Mouse (Mus musculus): ENCODE measurements around the gene Ric8b. TPM values are rescaled to one million over a fixed set of nuclear protein-coding genes. Genes with fewer than 3 reads are reported as not detected.

Gene Ric8b
- polyA plus RNA-seq, 1 experiment: 3.6 TPM

GRCm38 (mm10) chr10:85044191-85044711 is 126.8 kb downstream of the Ric8b start:
- TF ChIP-seq GATA1 (IDR thresholded peaks at IDR 0.05; ENCODE audit: low read length): no peak

- no peak for TF ChIP-seq GATA1 (IDR thresholded peaks at IDR 0.05; ENCODE audit: low read length)
These were observed 127.6 kb downstream of the Ric8b start for GRCm38 (mm10) chr10:85044732-85045720.

- TF ChIP-seq GATA1 (IDR thresholded peaks at IDR 0.05; ENCODE audit: low read length): no peak
These were observed 129.2 kb downstream of the Ric8b start for GRCm38 (mm10) chr10:85046585-85046984.

- TF ChIP-seq GATA1 (IDR thresholded peaks at IDR 0.05; ENCODE audit: low read length): no peak
These were observed 130.6 kb downstream of the Ric8b start for GRCm38 (mm10) chr10:85048008-85048407.

GRCm38 (mm10) chr10:85050668-85051208 is 133.3 kb downstream of the Ric8b start:
- no peak for TF ChIP-seq GATA1 (IDR thresholded peaks at IDR 0.05; ENCODE audit: low read length)

- no peak for TF ChIP-seq GATA1 (IDR thresholded peaks at IDR 0.05; ENCODE audit: low read length)
These were observed 135.0 kb downstream of the Ric8b start for GRCm38 (mm10) chr10:85052451-85052850.

GRCm38 (mm10) chr10:85054876-85055275 is 137.5 kb downstream of the Ric8b start:
- TF ChIP-seq GATA1 (IDR thresholded peaks at IDR 0.05; ENCODE audit: low read length): no peak

Other genes starting within 250 kb of the Ric8b start
- not detected in 2 replicates for gene Rfx4, start 161.6 kb upstream of the Ric8b start, polyA plus RNA-seq (2012)
- 0.05 TPM in 1 of 2 replicates, not detected in the other for gene Fhl4, start 184.9 kb downstream of the Ric8b start, polyA plus RNA-seq (2012)
- gene Tmem263, start 185.0 kb downstream of the Ric8b start, polyA plus RNA-seq (2012): 33.2 and 41.4 TPM in 2 replicates
- gene Mterf2, start 210.4 kb downstream of the Ric8b start, polyA plus RNA-seq (2012): 0.45 and 0.78 TPM in 2 replicates